Mouse (Mus musculus) lung, postnatal 4 days (tissue): ENCODE measurements around the gene Aox2.

Experiments
- DNase-seq, 2 experiments: peaks; one replicate each; pipeline ENCODE4 v3.0.0; 2021

Gene Aox2

GRCm38 (mm10) chr1:58289863-58290469 is 11.8 kb downstream of the Aox2 start:
- no peak for DNase-seq

GRCm38 (mm10) chr1:58291394-58292300 is 13.5 kb downstream of the Aox2 start:
- peak; percentile 9 to 41 for DNase-seq

GRCm38 (mm10) chr1:58294730-58295129 is 16.6 kb downstream of the Aox2 start:
- DNase-seq, result no peak

GRCm38 (mm10) chr1:58296278-58296677 is 18.2 kb downstream of the Aox2 start:
- DNase-seq, result peak; percentile 71 to 78

- no peak for DNase-seq
Measured at GRCm38 (mm10) chr1:58296821-58297220, 18.7 kb downstream of the Aox2 start.

GRCm38 (mm10) chr1:58298347-58298746 is 20.2 kb downstream of the Aox2 start:
- no peak for DNase-seq

- no peak for DNase-seq
Measured at GRCm38 (mm10) chr1:58301073-58301472, 22.9 kb downstream of the Aox2 start.

- no peak for DNase-seq
Measured at GRCm38 (mm10) chr1:58302015-58302414, 23.9 kb downstream of the Aox2 start.

- DNase-seq, result no peak
Measured at GRCm38 (mm10) chr1:58303009-58303408, 24.9 kb downstream of the Aox2 start.

GRCm38 (mm10) chr1:58303726-58304125 is 25.6 kb downstream of the Aox2 start:
- DNase-seq, result peak; percentile 24 to 62

- peak; percentile 22 to 41 for DNase-seq
Measured at GRCm38 (mm10) chr1:58304296-58304695, 26.2 kb downstream of the Aox2 start.

GRCm38 (mm10) chr1:58307181-58307580 is 29.1 kb downstream of the Aox2 start:
- no peak for DNase-seq

- DNase-seq, result no peak
Measured at GRCm38 (mm10) chr1:58308594-58308993, 30.5 kb downstream of the Aox2 start.

GRCm38 (mm10) chr1:58309853-58310252 is 31.7 kb downstream of the Aox2 start:
- DNase-seq, result no peak

GRCm38 (mm10) chr1:58311221-58311864 is 33.2 kb downstream of the Aox2 start:
- no peak for DNase-seq

GRCm38 (mm10) chr1:58313173-58313572 is 35.0 kb downstream of the Aox2 start:
- no peak for DNase-seq

GRCm38 (mm10) chr1:58315532-58315931 is 37.4 kb downstream of the Aox2 start:
- DNase-seq, result no peak

GRCm38 (mm10) chr1:58333222-58333621 is 55.1 kb downstream of the Aox2 start:
- no peak for DNase-seq

- no peak for DNase-seq
Measured at GRCm38 (mm10) chr1:58339901-58340300, 61.8 kb downstream of the Aox2 start.

- DNase-seq, result no peak
Measured at GRCm38 (mm10) chr1:58341576-58341975, 63.5 kb downstream of the Aox2 start.

- no peak for DNase-seq
Measured at GRCm38 (mm10) chr1:58343861-58344260, 65.7 kb downstream of the Aox2 start.

GRCm38 (mm10) chr1:58344570-58344969 is 66.4 kb downstream of the Aox2 start:
- no peak for DNase-seq

GRCm38 (mm10) chr1:58346159-58346558 is 68.0 kb downstream of the Aox2 start:
- DNase-seq, result no peak

- no peak for DNase-seq
Measured at GRCm38 (mm10) chr1:58348712-58349111, 70.6 kb downstream of the Aox2 start.
